Mouse (Mus musculus) splenic B cell, adult 2 months (primary cell): ENCODE measurements around the gene Mettl16.
A peak's percentile ranks its signal among the peaks of the same experiment; 100 is the strongest.
"Not testable (repeated sequence)": the region's sequence is repeated elsewhere in the genome, so short reads cannot be mapped to it uniquely, and the experiment has no call there.

Experiments used
- DNase-seq: peaks from one replicate; pipeline ENCODE4 v3.0.0-alpha.2; 2011; ENCODE audit warnings: low read depth, low spot score
- H3K27me3 ChIP-seq: 2 replicates; pipeline ENCODE4 v1.6.1; 2012; ENCODE audit warnings: mild to moderate bottlenecking, low read length, moderate library complexity, mixed read lengths; ENCODE audit not compliant: control insufficient read depth, poor library complexity, insufficient read depth, severe bottlenecking
- H3K36me3 ChIP-seq: 2 replicates; pipeline ENCODE4 v1.6.1; 2012; ENCODE audit warnings: mild to moderate bottlenecking, low read length, moderate library complexity, mixed read lengths; ENCODE audit not compliant: control insufficient read depth, poor library complexity, insufficient read depth, severe bottlenecking

The Mettl16 gene

DNA sequence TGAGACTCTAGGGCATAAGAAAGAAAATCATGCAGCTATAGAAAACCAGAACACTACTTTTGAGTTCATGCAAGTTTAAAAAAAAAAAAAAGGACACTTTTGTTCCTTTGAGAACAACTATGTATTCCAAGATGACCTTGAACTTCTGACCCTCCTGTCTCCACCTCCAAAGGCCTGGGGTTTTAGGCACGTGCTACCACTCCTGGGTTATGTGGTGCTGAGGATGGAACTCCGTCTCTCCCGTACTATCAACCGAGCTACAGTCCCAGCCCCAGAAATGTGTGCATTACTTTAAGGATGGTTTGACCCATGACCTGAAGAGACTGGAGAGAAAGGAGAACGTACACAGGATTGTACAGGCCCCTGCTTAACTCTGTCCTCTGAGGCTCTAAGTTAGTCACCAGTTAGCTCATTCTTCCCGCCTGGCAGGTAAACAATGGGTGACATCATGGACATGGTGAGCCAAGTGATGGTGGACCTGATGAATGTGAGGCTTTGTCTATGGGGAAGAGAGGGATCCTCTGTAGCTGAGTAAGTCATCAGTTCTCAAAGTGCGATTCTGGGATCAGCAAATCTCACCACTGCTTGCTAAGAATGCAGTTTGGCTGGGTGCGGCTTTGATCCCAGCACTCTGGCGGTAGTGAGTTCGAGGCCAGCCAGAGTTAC lies 6.5 kb upstream of the Mettl16 start:
- DNase-seq: no peak
- no peaks in the 10 kb centered on the region for H3K27me3 ChIP-seq
- no peaks in the 10 kb centered on the region for H3K36me3 ChIP-seq

DNA sequence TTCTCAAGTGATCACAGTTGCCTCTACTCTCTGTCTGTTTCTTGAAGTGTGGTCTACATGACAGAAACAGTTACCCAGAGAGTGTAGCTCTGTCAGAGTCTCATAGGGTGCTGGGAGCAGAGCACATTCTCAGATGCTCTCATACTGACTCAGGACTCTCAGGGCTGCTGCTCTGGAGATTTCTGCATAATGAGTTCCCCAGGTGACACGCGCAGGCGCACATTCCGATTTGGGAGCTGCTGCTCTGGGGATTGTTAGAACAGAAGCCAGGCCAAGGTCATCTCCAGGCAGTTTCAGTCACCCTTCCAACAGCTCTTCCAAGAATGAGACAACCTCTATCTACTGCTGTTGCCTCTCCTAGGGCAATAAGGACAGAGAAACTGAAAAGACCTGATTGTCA lies 3.2 kb upstream of the Mettl16 start:
- Histone ChIP-seq H3K27me3 (no peaks in the 10 kb centered on the region), H3K36me3 (no peaks in the 10 kb centered on the region)
- no peak for DNase-seq

DNA sequence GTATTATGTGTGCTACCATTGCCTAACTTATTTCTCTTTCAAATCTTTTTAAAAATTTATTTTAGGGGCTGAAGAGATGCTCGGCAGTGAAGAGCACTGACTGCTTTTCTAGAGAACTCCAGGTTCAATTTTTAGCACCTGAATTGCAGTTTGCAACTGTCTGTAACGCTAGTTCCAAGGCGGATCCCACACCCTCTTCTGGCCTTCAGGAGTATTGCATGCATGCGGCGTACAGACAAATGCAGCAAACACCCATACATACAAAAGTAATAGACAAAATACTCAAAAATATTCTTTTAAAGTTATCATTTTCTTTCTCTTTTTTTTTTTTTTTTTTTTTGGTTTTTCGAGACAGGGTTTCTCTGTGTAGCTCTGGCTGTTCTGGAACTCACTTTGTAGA lies 2.6 kb upstream of the Mettl16 start:
- DNase-seq: peak; percentile 75
- no peaks in the 10 kb centered on the region for H3K27me3 ChIP-seq
- no peaks in the 10 kb centered on the region for H3K36me3 ChIP-seq

GRCm38 (mm10) chr11:74770037-74770436 lies 593 bp upstream of the Mettl16 start:
- DNase-seq: no peak
- Histone ChIP-seq H3K27me3 (no peaks in the 10 kb centered on the region), H3K36me3 (peaks cover 7% of the 10 kb centered on the region)

- peaks cover 7% of the 10 kb centered on the region for H3K36me3 ChIP-seq
- no peaks in the 10 kb centered on the region for H3K27me3 ChIP-seq
- DNase-seq: no peak
Observed at GRCm38 (mm10) chr11:74771234-74771633, 604 bp downstream of the Mettl16 start.

- peak; percentile 25 for DNase-seq
- Histone ChIP-seq H3K27me3 (no peaks in the 10 kb centered on the region), H3K36me3 (peaks cover 7% of the 10 kb centered on the region)
Observed at GRCm38 (mm10) chr11:74771650-74772049, 1.0 kb downstream of the Mettl16 start.

- Histone ChIP-seq H3K27me3 (no peaks in the 10 kb centered on the region), H3K36me3 (peaks cover 7% of the 10 kb centered on the region)
- DNase-seq: no peak
Observed at GRCm38 (mm10) chr11:74772386-74772785, 1.8 kb downstream of the Mettl16 start.

DNA sequence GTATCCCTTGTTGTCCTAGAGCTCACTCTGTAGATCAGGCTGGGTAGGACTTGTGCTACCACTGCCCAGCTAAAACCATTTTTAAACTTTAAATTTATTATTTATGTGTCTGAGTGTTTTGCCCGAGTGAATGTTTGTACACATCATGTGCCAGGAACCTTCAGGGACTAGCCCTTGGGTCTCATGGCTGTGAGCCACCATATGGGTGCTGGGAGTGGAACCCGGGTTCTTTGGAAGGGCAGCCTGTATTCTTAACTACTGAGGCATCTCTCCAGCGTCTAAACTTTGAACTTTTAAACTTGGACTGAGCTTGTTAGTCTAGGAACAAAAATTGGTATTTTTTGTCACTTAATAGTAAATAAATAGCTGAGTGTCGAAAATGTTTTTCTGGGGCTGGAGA lies 22.2 kb downstream of the Mettl16 start:
- no peaks in the 10 kb centered on the region for H3K27me3 ChIP-seq

DNA sequence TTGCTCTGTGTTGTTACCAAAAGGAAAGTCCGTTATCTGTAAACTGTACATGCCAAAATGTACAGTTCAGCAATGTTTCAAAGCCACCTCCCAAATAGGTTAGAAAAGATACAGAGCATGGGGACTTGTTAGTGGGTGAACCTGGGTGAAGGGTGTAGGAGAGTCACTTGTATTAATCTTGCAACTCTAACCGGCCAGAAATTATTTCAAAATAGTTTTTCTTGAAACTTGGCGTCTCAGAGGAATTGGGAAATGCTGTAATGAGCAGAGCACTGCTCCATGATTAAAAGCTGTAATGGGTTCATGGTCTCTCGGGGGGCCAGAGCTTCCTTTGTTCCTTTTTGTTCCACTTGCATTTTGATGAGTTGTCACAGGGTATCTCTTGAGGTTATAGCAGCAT lies 30.0 kb downstream of the Mettl16 start:
- H3K27me3 ChIP-seq: no peaks in the 10 kb centered on the region
- peaks cover 10% of the 10 kb centered on the region; the same call in 1 of the 2 replicates for H3K36me3 ChIP-seq
- peak; percentile 45 for DNase-seq

More for the DNA sequence above, 22.2 kb downstream of the Mettl16 start:
- no peak for DNase-seq
- H3K36me3 ChIP-seq: peaks cover 6% of the 10 kb centered on the region

GRCm38 (mm10) chr11:74804081-74804627 lies 33.5 kb downstream of the Mettl16 start:
- Histone ChIP-seq H3K36me3 (peaks cover 11% of the 10 kb centered on the region; the same call in 1 of the 2 replicates), H3K27me3 (no peaks in the 10 kb centered on the region)
- DNase-seq: no peak

DNA sequence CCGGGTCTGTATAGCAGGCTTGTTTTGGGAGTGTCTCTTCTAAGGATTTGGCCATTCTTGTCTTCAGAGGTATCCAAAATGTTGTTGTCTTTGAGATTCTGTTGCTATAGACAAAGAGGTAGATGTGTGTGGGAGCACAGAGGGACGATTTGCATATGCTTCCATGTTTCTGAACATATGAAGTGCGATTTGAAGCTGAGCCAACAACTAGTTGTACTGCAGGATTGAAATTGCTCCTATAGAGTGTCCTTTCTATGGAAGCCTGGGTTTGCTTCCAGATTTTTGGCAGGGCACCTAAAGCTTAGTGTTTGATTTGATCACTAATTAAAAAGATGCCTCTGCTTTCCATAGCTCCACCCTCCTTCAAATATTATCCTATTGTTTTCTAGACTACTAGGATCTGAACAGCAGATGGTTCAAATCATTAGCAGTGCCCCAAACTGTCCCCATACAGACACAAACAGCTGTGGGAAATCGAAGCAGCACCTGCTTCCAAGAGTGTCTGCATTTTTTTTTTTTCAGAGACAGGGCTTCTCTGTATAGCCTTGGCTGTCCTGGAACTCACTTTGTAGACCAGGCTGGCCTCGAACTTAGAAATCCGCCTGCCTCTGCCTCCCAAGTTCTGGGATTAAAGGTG lies 36.7 kb downstream of the Mettl16 start:
- Histone ChIP-seq H3K27me3 (no peaks in the 10 kb centered on the region), H3K36me3 (peaks cover 11% of the 10 kb centered on the region; the same call in 1 of the 2 replicates)
- no peak for DNase-seq

DNA sequence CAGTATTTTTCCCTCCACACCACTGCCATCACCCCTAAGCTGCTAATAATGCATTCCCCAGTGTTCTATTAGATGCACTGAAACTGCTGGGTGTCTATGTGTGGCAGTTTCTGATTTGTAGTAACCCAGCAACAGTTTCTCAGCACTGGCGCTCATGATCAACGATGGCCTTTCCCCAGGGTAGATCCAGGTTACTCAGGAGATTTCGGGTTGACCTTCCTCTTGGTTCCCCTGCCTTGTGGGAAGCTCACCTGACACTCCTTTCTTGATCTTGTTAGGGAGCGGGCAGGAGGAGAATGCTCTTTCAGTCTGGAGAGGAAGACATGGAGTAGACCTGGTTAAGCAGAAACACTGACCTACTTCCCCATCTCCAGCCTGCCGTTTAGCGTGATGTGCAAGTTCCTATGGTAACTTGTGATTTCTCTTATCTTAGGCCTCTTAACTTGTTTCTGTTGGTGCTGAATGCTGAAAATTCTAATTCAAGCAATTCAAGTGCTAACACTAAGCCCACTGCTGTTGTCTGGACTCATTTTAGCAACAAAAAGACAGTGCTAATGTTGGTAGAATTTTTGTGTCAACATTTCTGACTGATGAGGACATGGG lies 37.7 kb downstream of the Mettl16 start:
- Histone ChIP-seq H3K27me3 (no peaks in the 10 kb centered on the region), H3K36me3 (peaks cover 11% of the 10 kb centered on the region; the same call in 1 of the 2 replicates)
- no peak for DNase-seq

- Histone ChIP-seq H3K36me3 (peaks cover 3% of the 10 kb centered on the region; the same call in 1 of the 2 replicates), H3K27me3 (no peaks in the 10 kb centered on the region)
- peak; percentile 28 for DNase-seq
Observed at GRCm38 (mm10) chr11:74810134-74810533, 39.5 kb downstream of the Mettl16 start.

- H3K36me3 ChIP-seq, H3K27me3 ChIP-seq, DNase-seq: not testable (repeated sequence)
Observed at GRCm38 (mm10) chr11:74811027-74811426, 40.4 kb downstream of the Mettl16 start.

- Histone ChIP-seq H3K27me3 (no peaks in the 10 kb centered on the region), H3K36me3 (peaks cover 3% of the 10 kb centered on the region; the same call in 1 of the 2 replicates)
- no peak for DNase-seq
Observed at GRCm38 (mm10) chr11:74811538-74811937, 40.9 kb downstream of the Mettl16 start.
